Mouse (Mus musculus) testis, adult 2 months (tissue): Measurements from ENCODE around the gene Aff1.

Experiments
- CTCF ChIP-seq: fragments of 200-500 bp; IDR thresholded peaks from 2 replicates; pipeline ENCODE4 v1.5.1; 2012; ENCODE audit warnings: low read depth, mild to moderate bottlenecking, inconsistent platforms, low read length, moderate library complexity; ENCODE audit not compliant: control insufficient read depth, insufficient read depth, insufficient replicate concordance
- POLR2A ChIP-seq: fragments of 200-500 bp; IDR thresholded peaks from 2 replicates; pipeline ENCODE4 v1.6.1; 2012; ENCODE audit warnings: low read depth, mild to moderate bottlenecking, inconsistent platforms, low read length, moderate library complexity; ENCODE audit not compliant: control insufficient read depth

DNA sequence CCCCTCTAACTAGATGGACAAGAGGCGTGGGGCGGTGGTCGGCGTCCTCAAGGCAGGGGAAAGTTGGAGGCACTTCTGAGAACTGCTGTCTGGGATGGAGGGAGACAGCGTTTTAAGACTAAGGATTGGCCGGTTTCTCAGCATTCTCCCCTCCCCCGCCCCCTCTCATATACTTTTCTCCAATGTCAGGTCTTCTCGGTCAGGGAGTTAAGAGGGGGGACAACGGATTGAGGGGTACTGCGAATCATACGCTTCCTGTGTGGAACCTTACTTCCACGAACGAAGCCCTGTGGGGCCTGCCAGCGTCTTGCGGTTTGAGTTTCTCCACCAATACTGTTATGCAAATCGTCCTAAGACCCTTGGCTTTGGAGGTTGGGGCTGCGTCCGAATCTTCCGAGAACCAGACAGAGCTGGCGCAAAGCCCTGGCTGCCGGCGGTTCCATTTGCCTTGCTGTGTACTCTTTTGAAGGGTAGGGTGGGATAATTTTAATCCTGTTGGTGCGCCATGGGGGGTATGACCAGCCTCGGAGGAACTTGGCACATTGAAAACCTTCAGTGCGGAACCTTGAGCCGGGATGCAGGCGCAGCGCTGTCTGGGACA lies 967 bp downstream of the Aff1 start:
- TF ChIP-seq POLR2A (no peak), CTCF (no peak)
